Mouse (Mus musculus) spleen, adult 2 months (tissue): ENCODE measurements around the gene Mgat4b.

Experiments used
- CTCF ChIP-seq: fragments of 200-500 bp; IDR thresholded peaks from 2 replicates; pipeline ENCODE4 v1.5.1; 2011; ENCODE audit warnings: mild to moderate bottlenecking, inconsistent platforms; ENCODE audit not compliant: insufficient read depth, insufficient read length, insufficient replicate concordance; ENCODE audit errors: extremely low read depth
- POLR2A ChIP-seq: fragments of 200-500 bp; IDR thresholded peaks from 2 replicates; pipeline ENCODE4 v1.6.1; 2011; ENCODE audit warnings: low read depth, low read length, inconsistent platforms

GRCm38 (mm10) chr11:50226406-50226805, 15.7 kb downstream of the Mgat4b start:
- no peak for TF ChIP-seq POLR2A
- no peak for TF ChIP-seq CTCF
